Mouse (Mus musculus): ENCODE data around the gene Rbfox3.

DNA sequence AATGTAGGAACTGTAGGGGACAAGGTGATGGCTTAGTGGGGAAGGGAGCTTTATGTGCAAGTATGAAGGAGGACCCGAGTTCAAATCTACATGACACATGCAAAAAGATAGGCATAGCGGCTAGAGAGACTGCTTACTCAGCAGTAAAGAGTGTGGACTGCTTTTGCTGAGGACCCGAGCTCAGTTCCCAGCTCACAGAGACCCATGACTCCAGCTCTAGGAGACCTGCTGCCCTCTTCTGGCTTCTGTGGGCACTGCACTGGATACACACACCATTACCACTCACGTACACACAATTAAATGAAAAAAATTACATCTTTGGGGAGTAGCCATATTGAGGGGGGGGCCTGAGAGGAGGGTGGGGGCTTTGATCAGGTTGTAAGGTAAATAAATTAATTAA, 270.7 kb downstream of the Rbfox3 start:
- TF ChIP-seq POLR2A (IDR thresholded peaks at IDR 0.05; ENCODE audit: insufficient read length, low read depth) (no peak), USF1 (IDR thresholded peaks at IDR 0.05; ENCODE audit: low read depth) (no peak), CEBPB (IDR thresholded peaks at IDR 0.05; ENCODE audit: insufficient read depth, poor library complexity, severe bottlenecking) (no peak), MYOD1 (IDR thresholded peaks at IDR 0.05; ENCODE audit: control insufficient read depth in 1 of 3, insufficient read length in 2 of 3, low read depth in 2 of 3) (no peak), TCF12 (IDR thresholded peaks at IDR 0.05; ENCODE audit: insufficient read depth, poor library complexity, severe bottlenecking) (no peak), E2F4 (IDR thresholded peaks at IDR 0.05; ENCODE audit: insufficient read depth) (no peak), MAX (IDR thresholded peaks at IDR 0.05; ENCODE audit: low read depth) (no peak), TCF3 (IDR thresholded peaks at IDR 0.05; ENCODE audit: insufficient read length, low read depth) (no peak), MYOG (IDR thresholded peaks at IDR 0.05; ENCODE audit: control insufficient read depth in 1 of 3, insufficient read depth in 1 of 3, insufficient read length in 2 of 3, low read depth in 2 of 3) (no peak), POLR2AphosphoS2 (IDR thresholded peaks at IDR 0.05; ENCODE audit: insufficient read length, low read depth) (no peak)

Measured in myocyte (in vitro differentiated cells).